Mouse (Mus musculus) erythroblast, embryonic 14.5 days (primary cell): ENCODE measurements around the gene Olfr715.

Experiments used
- GATA1 ChIP-seq: IDR thresholded peaks from 2 replicates; pipeline ENCODE4 v1.6.1; 2012; ENCODE audit warnings: low read length, inconsistent platforms, mixed read lengths
- TAL1 ChIP-seq: IDR thresholded peaks from 3 replicates; pipeline ENCODE4 v1.6.1; 2012; ENCODE audit warnings: low read length, inconsistent platforms, mixed read lengths

- TF ChIP-seq TAL1 (no peak), GATA1 (no peak)
Observed at GRCm38 (mm10) chr7:107180406-107180805, 49.5 kb upstream of the Olfr715 start.
